Mouse (Mus musculus) stomach, embryonic 16.5 days (tissue): ENCODE results near the gene Ankmy2. TPM values are rescaled to one million over a fixed set of nuclear protein-coding genes. Genes with fewer than 3 reads are reported as not detected.
A peak's percentile ranks its signal among the peaks of the same experiment; 100 is the strongest.

Experiments used
- ATAC-seq: fragments of 200-750 bp; cut with Nextera tagmentation; 2 replicates; pipeline ENCODE4 v1.8.0; 2017; ENCODE audit warnings: moderate number of reproducible peaks, moderate TSS enrichment; ENCODE audit not compliant: insufficient read depth, low FRiP score
- H3K27ac ChIP-seq: fragments of 300-500 bp; sonication (generic); 2 replicates; pipeline ENCODE4 v1.5.1; 2014; ENCODE audit warnings: low read length
- H3K27me3 ChIP-seq: fragments of 300-500 bp; sonication (generic); 2 replicates; pipeline ENCODE4 v1.6.1; 2014; ENCODE audit warnings: low read length, control low read depth, mixed read lengths; ENCODE audit not compliant: control insufficient read depth, insufficient read depth
- H3K36me3 ChIP-seq: fragments of 300-500 bp; sonication (generic); 2 replicates; pipeline ENCODE4 v1.6.1; 2014; ENCODE audit warnings: low read length; ENCODE audit not compliant: control insufficient read depth, insufficient read depth
- H3K4me1 ChIP-seq: fragments of 300-500 bp; sonication (generic); 2 replicates; pipeline ENCODE4 v1.6.1; 2014; ENCODE audit warnings: low read length, control low read depth, mixed read lengths; ENCODE audit not compliant: control insufficient read depth, insufficient read depth
- H3K4me2 ChIP-seq: fragments of 300-500 bp; sonication (generic); 2 replicates; pipeline ENCODE4 v1.6.1; 2014; ENCODE audit warnings: low read depth, low read length, mixed read lengths
- H3K4me3 ChIP-seq: fragments of 300-500 bp; sonication (generic); replicated peaks from 2 replicates; pipeline ENCODE4 v1.5.1; 2014; ENCODE audit warnings: mild to moderate bottlenecking, low read length
- H3K9ac ChIP-seq: fragments of 300-500 bp; sonication (generic); 2 replicates; pipeline ENCODE4 v1.6.1; 2014; ENCODE audit warnings: low read length
- H3K9me3 ChIP-seq: fragments of 300-500 bp; sonication (generic); replicated peaks from 2 replicates; pipeline ENCODE4 v1.6.1; 2016; ENCODE audit warnings: low read length, control low read depth; ENCODE audit not compliant: control insufficient read depth
- WGBS: fragments of 180-500 bp; shearing (Covaris S2); extraction: QIAGEN DNeasy Blood & Tissue Kit; methylation state at CpG from one replicate; pipeline ENCODE4 v1.1.7; 2014; 5-methylcytosine and 5-hydroxymethylcytosine counted together
- polyA plus RNA-seq: library from polyadenylated mRNA; unstranded; fragments of >200 nt; fragmentation: Nextera tagmentation; extraction: Ambion mirVana; gene quantifications from 2 replicates; pipeline ENCODE4 v1.2.1, GENCODE M21; 2015

Gene Ankmy2
- polyA plus RNA-seq, 1 experiment from 2014 or later, result 40.8 TPM

GRCm38 (mm10) chr12:36132254-36132653 lies 24.7 kb upstream of the Ankmy2 start:
- Histone ChIP-seq H3K27ac (no peak overlapping the region), H3K4me3 (no peak overlapping the region), H3K9me3 (no peaks in the 10 kb centered on the region), H3K4me1 (no peaks in the 10 kb centered on the region), H3K27me3 (no peaks in the 10 kb centered on the region), H3K36me3 (peaks cover 17% of the 10 kb centered on the region), H3K4me2 (no peak overlapping the region), H3K9ac (no peak overlapping the region)
- no peak for ATAC-seq
- 91% methylated on average over 2 of the region's 2 CpGs for WGBS

- H3K27ac ChIP-seq, result no peak overlapping the region
- no peaks in the 10 kb centered on the region for H3K9me3 ChIP-seq
- WGBS, result 88% methylated on average over 3 of the region's 3 CpGs
- no peak overlapping the region for H3K9ac ChIP-seq
- H3K36me3 ChIP-seq, result peaks cover 17% of the 10 kb centered on the region
- no peaks in the 10 kb centered on the region for H3K4me1 ChIP-seq
- H3K4me3 ChIP-seq, result no peak overlapping the region
- no peak overlapping the region for H3K4me2 ChIP-seq
- ATAC-seq, result no peak
- H3K27me3 ChIP-seq, result no peaks in the 10 kb centered on the region
These were observed 24.2 kb upstream of the Ankmy2 start for GRCm38 (mm10) chr12:36132668-36133067.

- Histone ChIP-seq H3K4me2 (no peak overlapping the region), H3K4me1 (no peaks in the 10 kb centered on the region), H3K36me3 (peaks cover 17% of the 10 kb centered on the region), H3K9ac (no peak overlapping the region), H3K4me3 (no peak overlapping the region), H3K27me3 (no peaks in the 10 kb centered on the region), H3K27ac (no peak overlapping the region), H3K9me3 (no peaks in the 10 kb centered on the region)
- no peak for ATAC-seq
- 80% methylated on average over 5 of the region's 5 CpGs for WGBS
These were observed 23.4 kb upstream of the Ankmy2 start for GRCm38 (mm10) chr12:36133547-36133946.

GRCm38 (mm10) chr12:36134111-36134510 lies 22.8 kb upstream of the Ankmy2 start:
- H3K27ac ChIP-seq, result no peak overlapping the region
- 88% methylated on average over 5 of the region's 5 CpGs for WGBS
- peaks cover 16% of the 10 kb centered on the region for H3K36me3 ChIP-seq
- no peak overlapping the region for H3K4me3 ChIP-seq
- H3K9ac ChIP-seq, result no peak overlapping the region
- no peak overlapping the region for H3K4me2 ChIP-seq
- H3K9me3 ChIP-seq, result no peaks in the 10 kb centered on the region
- no peaks in the 10 kb centered on the region for H3K27me3 ChIP-seq
- no peak for ATAC-seq
- H3K4me1 ChIP-seq, result no peaks in the 10 kb centered on the region

GRCm38 (mm10) chr12:36135409-36135808 lies 21.5 kb upstream of the Ankmy2 start:
- H3K9ac ChIP-seq, result no peak overlapping the region
- WGBS, result 85% methylated on average over 3 of the region's 3 CpGs
- H3K9me3 ChIP-seq, result no peaks in the 10 kb centered on the region
- no peak overlapping the region for H3K4me2 ChIP-seq
- no peak overlapping the region for H3K4me3 ChIP-seq
- H3K27me3 ChIP-seq, result no peaks in the 10 kb centered on the region
- ATAC-seq, result no peak
- H3K4me1 ChIP-seq, result no peaks in the 10 kb centered on the region
- no peak overlapping the region for H3K27ac ChIP-seq
- peaks cover 8% of the 10 kb centered on the region; the same call in 1 of the 2 replicates for H3K36me3 ChIP-seq

GRCm38 (mm10) chr12:36136285-36136684 lies 20.6 kb upstream of the Ankmy2 start:
- H3K4me2 ChIP-seq, result no peak overlapping the region
- H3K36me3 ChIP-seq, result peaks cover 8% of the 10 kb centered on the region; the same call in 1 of the 2 replicates
- H3K4me3 ChIP-seq, result no peak overlapping the region
- H3K4me1 ChIP-seq, result no peaks in the 10 kb centered on the region
- no peaks in the 10 kb centered on the region for H3K9me3 ChIP-seq
- no peak for ATAC-seq
- 93% methylated on average over 8 of the region's 8 CpGs for WGBS
- no peaks in the 10 kb centered on the region for H3K27me3 ChIP-seq
- no peak overlapping the region for H3K9ac ChIP-seq
- H3K27ac ChIP-seq, result no peak overlapping the region

- Histone ChIP-seq H3K27me3 (no peaks in the 10 kb centered on the region), H3K9ac (no peak overlapping the region), H3K4me3 (no peak overlapping the region), H3K9me3 (no peaks in the 10 kb centered on the region), H3K27ac (no peak overlapping the region), H3K4me1 (no peaks in the 10 kb centered on the region), H3K4me2 (no peak overlapping the region), H3K36me3 (0 out of 2 replicates have a peak, but pooled peaks cover 4% of the 10 kb centered on the region)
- WGBS, result 87% methylated on average over 4 of the region's 4 CpGs
- no peak for ATAC-seq
These were observed 19.7 kb upstream of the Ankmy2 start for GRCm38 (mm10) chr12:36137192-36137591.

- Histone ChIP-seq H3K36me3 (0 out of 2 replicates have a peak, but pooled peaks cover 4% of the 10 kb centered on the region), H3K4me1 (no peaks in the 10 kb centered on the region), H3K4me3 (no peak overlapping the region), H3K9ac (no peak overlapping the region), H3K9me3 (no peaks in the 10 kb centered on the region), H3K4me2 (no peak overlapping the region), H3K27me3 (no peaks in the 10 kb centered on the region), H3K27ac (no peak overlapping the region)
- 87% methylated on average over 6 of the region's 6 CpGs for WGBS
- no peak for ATAC-seq
These were observed 16.5 kb upstream of the Ankmy2 start for GRCm38 (mm10) chr12:36140401-36140800.

- WGBS, result 92% methylated on average over 3 of the region's 3 CpGs
- H3K36me3 ChIP-seq, result no peaks in the 10 kb centered on the region
- H3K27me3 ChIP-seq, result no peaks in the 10 kb centered on the region
- ATAC-seq, result no peak
- H3K4me3 ChIP-seq, result no peak overlapping the region
- no peaks in the 10 kb centered on the region for H3K9me3 ChIP-seq
- no peak overlapping the region for H3K4me2 ChIP-seq
- H3K9ac ChIP-seq, result no peak overlapping the region
- peaks cover 7% of the 10 kb centered on the region; the same call in 1 of the 2 replicates for H3K4me1 ChIP-seq
- H3K27ac ChIP-seq, result peak overlapping the region; percentile 24; the same call in 1 of the 2 replicates
These were observed 10.5 kb upstream of the Ankmy2 start for GRCm38 (mm10) chr12:36146230-36147011.
